Mouse (Mus musculus) midbrain, embryonic 13.5 days (tissue): ENCODE measurements at regions not wholly inside any gene's neighbourhood (a gene's known extent, or its start where the extent isn't known, plus 50 kb on each side); places are given as distances from the start of the nearest gene placed in this dataset.
"Not testable (repeated sequence)": the region's sequence is repeated elsewhere in the genome, so short reads cannot be mapped to it uniquely, and the experiment has no call there.

Experiments used
- ATAC-seq: fragments of 200-750 bp; cut with Nextera tagmentation; 2 replicates; pipeline ENCODE4 v1.8.0; 2017; ENCODE audit warnings: mild to moderate bottlenecking, moderate TSS enrichment, moderate library complexity
- H3K27ac ChIP-seq: fragments of 300-500 bp; sonication (generic); 2 replicates; pipeline ENCODE4 v1.5.1; 2015; ENCODE audit warnings: inconsistent platforms, mild to moderate bottlenecking, moderate library complexity
- H3K27me3 ChIP-seq: fragments of 300-500 bp; sonication (generic); 2 replicates; pipeline ENCODE4 v1.6.1; 2015; ENCODE audit warnings: mild to moderate bottlenecking, inconsistent platforms
- H3K36me3 ChIP-seq: fragments of 300-500 bp; sonication (generic); 2 replicates; pipeline ENCODE4 v1.6.1; 2015; ENCODE audit warnings: mild to moderate bottlenecking, inconsistent platforms
- H3K4me1 ChIP-seq: fragments of 300-500 bp; sonication (generic); replicated peaks from 2 replicates; pipeline ENCODE4 v1.6.1; 2015; ENCODE audit warnings: inconsistent platforms
- H3K4me2 ChIP-seq: fragments of 300-500 bp; sonication (generic); replicated peaks from 2 replicates; pipeline ENCODE4 v1.6.1; 2015; ENCODE audit warnings: moderate library complexity, mild to moderate bottlenecking, inconsistent platforms
- H3K4me3 ChIP-seq: fragments of 300-500 bp; sonication (generic); replicated peaks from 2 replicates; pipeline ENCODE4 v1.5.1; 2015; ENCODE audit warnings: mild to moderate bottlenecking, inconsistent platforms
- H3K9ac ChIP-seq: fragments of 300-500 bp; sonication (generic); replicated peaks from 2 replicates; pipeline ENCODE4 v1.6.1; 2015; ENCODE audit warnings: mild to moderate bottlenecking, inconsistent platforms
- H3K9me3 ChIP-seq: fragments of 300-500 bp; sonication (generic); 2 replicates; pipeline ENCODE4 v1.6.1; 2016; ENCODE audit warnings: mild to moderate bottlenecking, inconsistent platforms
- WGBS: fragments of 180-500 bp; shearing (Covaris S2); methylation state at CpG from one replicate; pipeline ENCODE4 v1.1.7; 2015; 5-methylcytosine and 5-hydroxymethylcytosine counted together

GRCm38 (mm10) chr16:30712570-30712969, 113.0 kb downstream of the Fam43a start:
- no peak overlapping the region for H3K9ac ChIP-seq
- H3K27ac ChIP-seq: no peak overlapping the region
- H3K4me2 ChIP-seq: no peak overlapping the region
- 0 out of 2 replicates have a peak, but pooled peaks cover 4% of the 10 kb centered on the region for H3K9me3 ChIP-seq
- H3K36me3 ChIP-seq: no peaks in the 10 kb centered on the region
- ATAC-seq: no peak
- H3K4me3 ChIP-seq: no peak overlapping the region
- H3K27me3 ChIP-seq: no peaks in the 10 kb centered on the region
- 0 out of 2 replicates have a peak, but pooled peaks cover 2% of the 10 kb centered on the region for H3K4me1 ChIP-seq
- WGBS: 87% methylated on average over 6 of the region's 6 CpGs

- not testable (repeated sequence) for ATAC-seq, H3K9ac ChIP-seq, H3K9me3 ChIP-seq, H3K4me2 ChIP-seq, H3K36me3 ChIP-seq, H3K4me3 ChIP-seq, H3K4me1 ChIP-seq, H3K27ac ChIP-seq, H3K27me3 ChIP-seq
These were observed 118.1 kb downstream of the Fam43a start for GRCm38 (mm10) chr16:30717577-30717976.

GRCm38 (mm10) chr16:30720791-30721190, 121.3 kb downstream of the Fam43a start:
- ATAC-seq: no peak

GRCm38 (mm10) chr16:30721223-30721622, 121.7 kb downstream of the Fam43a start:
- Histone ChIP-seq H3K9ac (no peak overlapping the region), H3K4me3 (no peak overlapping the region), H3K36me3 (no peaks in the 10 kb centered on the region), H3K4me2 (no peak overlapping the region), H3K27me3 (no peaks in the 10 kb centered on the region), H3K9me3 (no peaks in the 10 kb centered on the region), H3K4me1 (no peaks in the 10 kb centered on the region), H3K27ac (no peak overlapping the region)
- ATAC-seq: no peak

More at GRCm38 (mm10) chr16:30720791-30721190, 121.3 kb downstream of the Fam43a start:
- Histone ChIP-seq H3K36me3 (no peaks in the 10 kb centered on the region), H3K9me3 (no peaks in the 10 kb centered on the region), H3K9ac (no peak overlapping the region), H3K4me2 (no peak overlapping the region), H3K27ac (no peak overlapping the region), H3K27me3 (no peaks in the 10 kb centered on the region), H3K4me3 (no peak overlapping the region), H3K4me1 (no peaks in the 10 kb centered on the region)
- WGBS: 71% methylated on average over 6 of the region's 6 CpGs

GRCm38 (mm10) chr16:30722372-30722771, 122.8 kb downstream of the Fam43a start:
- H3K4me3 ChIP-seq: no peak overlapping the region
- no peaks in the 10 kb centered on the region for H3K4me1 ChIP-seq
- no peaks in the 10 kb centered on the region for H3K27me3 ChIP-seq
- H3K27ac ChIP-seq: no peak overlapping the region
- no peak for ATAC-seq
- H3K9ac ChIP-seq: no peak overlapping the region
- H3K4me2 ChIP-seq: no peak overlapping the region
- no peaks in the 10 kb centered on the region for H3K36me3 ChIP-seq
- H3K9me3 ChIP-seq: no peaks in the 10 kb centered on the region
- 88% methylated on average over 3 of the region's 3 CpGs for WGBS

GRCm38 (mm10) chr16:30724591-30724990, 125.1 kb downstream of the Fam43a start:
- H3K4me3 ChIP-seq: no peak overlapping the region
- no peaks in the 10 kb centered on the region for H3K4me1 ChIP-seq
- H3K4me2 ChIP-seq: no peak overlapping the region
- no peak overlapping the region for H3K27ac ChIP-seq
- H3K9ac ChIP-seq: no peak overlapping the region
- H3K9me3 ChIP-seq: no peaks in the 10 kb centered on the region
- no peaks in the 10 kb centered on the region for H3K27me3 ChIP-seq
- no peaks in the 10 kb centered on the region for H3K36me3 ChIP-seq
- ATAC-seq: no peak
- 94% methylated on average over 1 of the region's 1 CpGs for WGBS

GRCm38 (mm10) chr16:30732770-30733415, 133.4 kb downstream of the Fam43a start:
- no peaks in the 10 kb centered on the region for H3K36me3 ChIP-seq
- H3K4me1 ChIP-seq: peaks cover 14% of the 10 kb centered on the region; the same call in 1 of the 2 replicates
- no peaks in the 10 kb centered on the region for H3K9me3 ChIP-seq
- H3K27me3 ChIP-seq: no peaks in the 10 kb centered on the region
- ATAC-seq: no peak
- no peak overlapping the region for H3K4me2 ChIP-seq
- no peak overlapping the region for H3K27ac ChIP-seq
- WGBS: 61% methylated on average over 9 of the region's 9 CpGs
- H3K9ac ChIP-seq: no peak overlapping the region
- no peak overlapping the region for H3K4me3 ChIP-seq

GRCm38 (mm10) chr16:30733478-30733877, 134.0 kb downstream of the Fam43a start:
- Histone ChIP-seq H3K4me2 (no peak overlapping the region), H3K27ac (no peak overlapping the region), H3K9ac (no peak overlapping the region), H3K36me3 (no peaks in the 10 kb centered on the region), H3K27me3 (no peaks in the 10 kb centered on the region), H3K4me1 (peaks cover 14% of the 10 kb centered on the region; the same call in 1 of the 2 replicates), H3K9me3 (no peaks in the 10 kb centered on the region), H3K4me3 (no peak overlapping the region)
- no peak for ATAC-seq
- 77% methylated on average over 11 of the region's 11 CpGs for WGBS

GRCm38 (mm10) chr16:30735360-30735759, 135.8 kb downstream of the Fam43a start:
- Histone ChIP-seq H3K27me3 (no peaks in the 10 kb centered on the region), H3K4me2 (no peak overlapping the region), H3K4me1 (peaks cover 14% of the 10 kb centered on the region; the same call in 1 of the 2 replicates), H3K4me3 (no peak overlapping the region), H3K9ac (no peak overlapping the region), H3K9me3 (no peaks in the 10 kb centered on the region), H3K27ac (no peak overlapping the region), H3K36me3 (no peaks in the 10 kb centered on the region)
- WGBS: 50% methylated on average over 3 of the region's 3 CpGs
- ATAC-seq: no peak

- H3K9me3 ChIP-seq: no peaks in the 10 kb centered on the region
- WGBS: 21% methylated on average over 7 of the region's 7 CpGs
- no peak overlapping the region for H3K4me3 ChIP-seq
- peaks cover 14% of the 10 kb centered on the region; the same call in 1 of the 2 replicates for H3K4me1 ChIP-seq
- no peak overlapping the region for H3K4me2 ChIP-seq
- no peak overlapping the region for H3K9ac ChIP-seq
- no peaks in the 10 kb centered on the region for H3K36me3 ChIP-seq
- H3K27me3 ChIP-seq: no peaks in the 10 kb centered on the region
- H3K27ac ChIP-seq: no peak overlapping the region
- peak; percentile 45; the same call in 1 of the 2 replicates for ATAC-seq
These were observed 136.4 kb downstream of the Fam43a start for GRCm38 (mm10) chr16:30735969-30736368.

GRCm38 (mm10) chr16:30736662-30737326, 137.3 kb downstream of the Fam43a start:
- no peaks in the 10 kb centered on the region for H3K36me3 ChIP-seq
- no peak overlapping the region for H3K9ac ChIP-seq
- H3K27ac ChIP-seq: no peak overlapping the region
- peaks cover 14% of the 10 kb centered on the region; the same call in 1 of the 2 replicates for H3K4me1 ChIP-seq
- H3K27me3 ChIP-seq: no peaks in the 10 kb centered on the region
- WGBS: 69% methylated on average over 17 of the region's 17 CpGs
- no peaks in the 10 kb centered on the region for H3K9me3 ChIP-seq
- no peak for ATAC-seq
- H3K4me2 ChIP-seq: no peak overlapping the region
- H3K4me3 ChIP-seq: no peak overlapping the region

- H3K36me3 ChIP-seq: no peaks in the 10 kb centered on the region
- no peak overlapping the region for H3K4me2 ChIP-seq
- peaks cover 14% of the 10 kb centered on the region; the same call in 1 of the 2 replicates for H3K4me1 ChIP-seq
- no peaks in the 10 kb centered on the region for H3K27me3 ChIP-seq
- no peak overlapping the region for H3K9ac ChIP-seq
- no peaks in the 10 kb centered on the region for H3K9me3 ChIP-seq
- no peak overlapping the region for H3K4me3 ChIP-seq
- no peak for ATAC-seq
- H3K27ac ChIP-seq: no peak overlapping the region
- 84% methylated on average over 8 of the region's 8 CpGs for WGBS
These were observed 138.0 kb downstream of the Fam43a start for GRCm38 (mm10) chr16:30737524-30737923.
